Mouse (Mus musculus) hematopoietic stem cell, adult 5-6 weeks (primary cell): Measurements from ENCODE around the gene Zfp365. TPM values are rescaled to one million over a fixed set of nuclear protein-coding genes. Genes with fewer than 3 reads are reported as not detected.

Experiments
- ATAC-seq, 2 experiments: fragments of 125-278 bp in 1 of 2; replicated peaks in 1 of 2; 2 replicates each; pipeline ENCODE4 v1.8.0; 2016 to 2017; ENCODE audit warnings: inconsistent platforms in 2 of 2, mild to moderate bottlenecking in 2 of 2, moderate number of reproducible peaks in 2 of 2, low read depth in 1 of 2, moderate TSS enrichment in 1 of 2; ENCODE audit not compliant: low FRiP score in 2 of 2, poor library complexity in 2 of 2, severe bottlenecking in 2 of 2, insufficient read depth in 1 of 2, low TSS enrichment in 1 of 2
- total RNA-seq: library from RNA; stranded (forward); fragments of 172-1452, 232-1000 nt; gene quantifications from 2 replicates; pipeline ENCODE4 v1.2.3, GENCODE M21; 2017

Gene Zfp365
- total RNA-seq, 1 experiment from 2014 or later: 0.20 TPM

DNA sequence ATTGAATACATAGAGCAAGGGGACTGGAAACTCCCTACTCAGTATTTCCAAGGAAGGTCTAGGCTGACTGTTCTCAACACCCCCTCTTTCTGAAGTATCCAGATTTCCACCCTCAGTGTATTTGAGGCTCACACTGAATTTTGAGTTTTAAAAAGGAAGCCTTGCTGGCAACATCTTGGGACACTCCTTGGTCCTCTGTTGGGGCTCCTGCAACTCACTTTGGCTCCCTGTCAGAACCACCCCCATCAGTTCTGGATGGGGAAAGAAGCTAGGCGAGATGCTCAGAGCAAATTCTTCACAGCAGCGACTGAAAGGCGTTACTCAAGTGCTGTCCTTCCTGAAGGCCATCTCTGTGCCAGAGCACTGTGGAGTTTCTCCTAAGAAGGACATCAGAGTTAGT, 47.4 kb downstream of the Zfp365 start:
- ATAC-seq: no peak

DNA sequence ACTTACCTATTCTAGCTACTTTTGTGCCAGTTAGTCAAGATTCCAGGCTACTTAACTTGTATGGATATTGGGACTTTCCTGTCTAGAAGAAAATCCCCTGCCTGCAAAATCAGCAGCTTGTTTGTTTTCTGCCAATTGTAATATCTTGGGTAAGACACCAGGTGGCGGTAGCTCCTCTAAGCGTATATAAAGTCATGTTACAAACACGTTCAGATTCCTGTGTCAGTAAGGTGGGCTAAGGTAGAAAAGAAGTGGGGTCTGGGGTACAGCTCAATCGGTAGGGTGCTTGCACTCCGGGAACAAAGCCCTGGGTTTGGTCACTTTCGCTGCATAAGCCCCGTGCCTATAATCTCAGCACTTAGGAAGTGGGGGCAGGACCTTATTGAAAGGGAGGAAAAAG, 50.1 kb downstream of the Zfp365 start:
- ATAC-seq: peak in 1 of 2 experiments; percentile 36; a peak in 1 of 4 replicates

DNA sequence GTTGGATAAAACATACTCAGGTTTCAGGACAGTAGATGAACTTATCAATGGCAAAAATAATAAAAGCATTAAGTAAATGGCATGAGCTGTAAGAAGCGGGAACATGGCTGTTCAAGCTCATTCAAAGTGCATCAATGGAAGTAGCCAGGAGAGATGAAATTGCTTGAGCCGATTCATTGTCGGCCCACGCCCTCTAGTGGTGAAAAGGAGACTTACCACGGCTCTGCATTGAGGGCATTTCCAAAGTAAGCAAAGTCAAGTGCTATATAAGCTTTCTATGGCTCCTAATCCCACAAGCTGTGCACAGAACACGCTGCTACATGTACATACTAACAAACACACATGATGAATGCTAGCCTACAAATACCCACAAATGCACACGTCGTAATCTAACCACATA, 53.6 kb downstream of the Zfp365 start:
- ATAC-seq: peak; percentile 74 to 78; a peak in 3 of 4 replicates

DNA sequence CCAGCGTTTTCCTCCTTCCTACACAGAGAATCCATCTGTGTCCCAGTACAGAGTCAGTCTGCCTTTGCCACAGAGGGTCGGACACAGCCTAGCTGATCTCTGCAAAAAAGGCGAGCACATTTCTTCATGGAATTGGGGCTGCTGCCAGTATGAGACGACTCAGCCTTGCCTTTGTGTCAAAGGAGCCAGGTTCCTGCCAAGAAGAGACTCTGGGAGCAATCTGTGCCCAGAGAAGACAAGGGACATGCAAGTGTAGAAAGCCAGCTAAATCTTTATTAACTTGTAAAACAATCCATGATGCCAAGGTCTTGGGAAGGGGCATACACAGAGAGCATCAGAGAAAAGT, 54.9 kb downstream of the Zfp365 start:
- ATAC-seq: no peak

DNA sequence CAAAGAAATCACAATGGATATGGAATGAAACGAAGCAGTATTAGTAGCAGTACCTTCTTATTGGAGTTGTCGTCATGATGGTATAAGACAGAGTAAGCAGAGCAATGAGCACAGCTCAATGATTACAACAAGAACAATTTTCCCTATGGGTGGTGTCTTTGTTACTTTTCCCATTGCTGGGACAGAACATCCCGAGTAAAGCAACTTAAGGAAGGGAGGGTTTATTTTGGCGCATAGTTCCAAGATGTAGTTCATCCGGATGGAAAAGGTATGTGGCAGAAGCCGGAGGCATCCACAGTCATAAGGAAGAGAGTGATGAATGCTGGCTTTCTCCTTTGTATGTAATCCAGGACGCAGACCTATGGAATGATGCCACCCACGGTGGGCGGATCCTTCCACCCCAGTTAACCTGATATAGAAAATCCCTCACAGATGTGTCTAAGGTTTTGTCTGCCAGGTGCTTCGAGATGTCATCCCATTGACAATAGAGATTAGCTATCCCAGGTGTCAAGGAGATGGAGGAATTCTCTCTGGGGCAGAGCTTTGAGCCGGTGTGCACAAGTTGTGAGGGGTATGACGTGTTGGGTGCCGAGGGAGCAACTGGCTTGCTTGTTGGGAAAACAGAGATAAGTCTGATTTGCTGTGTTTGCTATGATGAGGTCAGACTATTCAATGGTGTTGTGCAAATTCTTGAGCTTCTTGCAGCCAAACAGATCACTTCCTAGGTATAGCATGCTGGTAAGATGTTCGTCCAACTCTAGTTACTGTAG, 55.5 kb downstream of the Zfp365 start:
- no peak for ATAC-seq

DNA sequence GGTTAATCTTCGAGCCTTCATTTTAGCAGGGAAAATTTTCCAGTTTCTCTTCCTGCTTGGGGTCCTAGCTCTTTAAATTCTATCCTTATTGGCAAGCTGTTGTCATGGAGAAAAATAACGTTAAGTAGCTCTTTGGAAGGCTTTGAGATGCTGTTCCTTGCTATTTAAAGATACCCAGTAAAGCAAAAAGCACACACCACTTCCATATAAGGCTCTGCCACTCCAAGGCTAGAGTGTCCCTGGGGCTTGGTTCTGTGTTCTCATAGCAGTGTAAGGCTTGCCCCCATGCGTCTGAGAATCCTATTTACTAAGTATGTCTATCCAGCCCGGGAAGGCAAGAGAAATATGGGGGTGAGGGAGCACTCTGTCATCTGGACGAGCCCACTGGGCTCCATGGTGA, 56.7 kb downstream of the Zfp365 start:
- no peak for ATAC-seq

DNA sequence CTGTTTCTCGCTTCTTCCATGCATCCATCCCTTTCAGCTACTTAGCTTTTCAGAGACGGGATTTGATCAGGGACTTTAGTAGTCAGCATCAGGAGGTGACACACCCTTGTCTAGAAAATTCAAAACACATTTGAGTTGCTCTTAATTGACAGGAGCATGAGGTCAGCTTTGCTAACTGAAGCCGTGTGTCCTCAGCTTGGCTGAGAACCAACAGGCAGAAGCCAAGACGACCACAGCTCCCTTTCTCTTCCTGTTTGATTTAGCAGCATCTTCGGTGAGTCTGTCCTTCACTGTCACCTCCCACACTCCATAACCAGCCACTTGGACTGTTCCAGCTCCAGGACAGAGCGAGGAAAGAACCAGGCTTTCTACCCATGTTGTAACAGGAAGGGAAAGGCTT, 60.1 kb downstream of the Zfp365 start:
- no peak for ATAC-seq

DNA sequence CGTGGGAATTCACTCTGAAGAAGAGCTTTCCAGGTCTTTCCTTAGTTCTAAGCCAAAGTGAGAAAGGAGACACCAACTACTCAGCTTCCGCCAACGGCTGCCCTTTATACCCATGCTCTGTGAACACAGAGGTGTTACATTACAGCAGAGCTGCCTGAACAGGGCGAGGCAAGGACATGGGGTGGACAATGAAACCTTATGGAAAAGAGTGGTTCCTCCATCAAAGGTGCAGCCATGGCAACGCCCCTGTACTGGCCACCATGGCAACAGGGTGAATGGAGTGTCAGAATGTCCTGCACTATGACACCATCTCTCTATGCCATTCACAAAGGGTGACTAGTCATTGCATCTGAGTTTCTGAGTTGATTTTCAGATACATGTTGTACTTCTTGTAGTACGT, 61.4 kb downstream of the Zfp365 start:
- no peak for ATAC-seq

DNA sequence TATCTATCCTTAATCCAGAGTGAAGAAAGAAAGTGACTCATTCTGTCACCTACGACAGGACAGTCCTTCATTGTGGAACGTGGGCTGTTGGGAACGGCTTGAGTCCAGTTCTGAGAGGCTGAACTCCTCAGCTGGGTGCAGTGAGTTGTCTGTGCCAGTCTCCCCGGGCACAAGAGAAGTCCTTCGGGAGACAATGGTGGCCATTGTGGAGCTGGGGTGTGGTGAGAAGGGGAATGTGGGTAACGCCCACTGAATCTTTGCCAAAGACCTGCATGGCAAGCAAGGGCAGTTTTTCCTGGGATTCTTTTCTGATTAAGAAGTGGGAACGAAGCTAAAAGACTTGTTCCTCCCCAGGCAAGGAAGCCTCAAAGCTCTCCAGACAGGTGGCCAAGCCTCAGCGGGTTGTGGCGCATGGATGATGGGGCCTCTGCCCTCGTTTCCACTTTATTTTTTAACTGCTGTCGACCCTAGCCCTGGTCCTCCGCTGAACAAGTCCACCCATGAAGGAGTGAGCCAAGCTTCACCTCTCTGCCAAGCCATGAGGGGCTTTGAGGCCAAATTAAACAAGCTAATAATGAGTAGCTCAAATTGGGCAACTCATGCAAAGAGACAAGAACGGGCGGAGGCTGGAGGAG, 66.3 kb downstream of the Zfp365 start:
- ATAC-seq: no peak

DNA sequence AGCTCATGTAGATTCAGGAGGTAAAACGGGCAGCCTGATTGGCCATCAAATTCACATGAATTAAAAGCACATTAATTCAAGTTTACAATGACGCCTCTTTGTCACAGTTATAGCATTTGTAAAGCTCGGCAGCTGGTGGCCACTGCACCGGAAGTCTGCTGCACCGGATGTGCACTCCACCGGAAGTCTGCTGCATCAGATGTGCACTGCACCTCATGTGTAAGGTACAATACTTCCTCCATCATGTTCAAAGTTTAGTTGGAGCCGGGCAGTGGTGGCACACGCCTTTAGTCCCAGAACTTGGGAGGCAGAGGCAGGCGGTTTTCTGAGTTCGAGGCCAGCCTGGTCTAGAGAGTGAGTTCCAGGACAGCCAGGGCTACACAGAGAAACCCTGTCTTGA, 70.9 kb downstream of the Zfp365 start:
- 0 out of 4 replicates have a peak, but pooled peaks have one; percentile 37 to 42 for ATAC-seq

DNA sequence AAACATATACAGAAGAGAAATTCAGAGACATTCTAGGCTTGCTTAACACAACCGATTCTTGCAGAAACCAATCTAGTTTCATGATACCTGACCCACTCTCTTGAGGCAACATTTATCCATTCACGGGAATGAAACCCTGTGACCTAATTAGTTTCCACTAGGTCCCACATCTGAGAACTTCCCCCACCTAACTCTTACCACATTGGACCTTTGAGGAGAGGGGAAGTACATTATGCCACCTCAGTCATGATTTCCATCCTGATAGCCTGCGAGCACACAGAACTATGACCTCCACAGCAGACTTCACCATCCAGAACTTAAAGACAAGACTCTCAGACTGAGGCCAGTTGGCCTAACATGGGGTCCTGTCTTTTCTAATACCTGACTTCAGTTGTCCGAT, 71.7 kb downstream of the Zfp365 start:
- peak; percentile 56 to 69; a peak in 2 of 4 replicates for ATAC-seq

DNA sequence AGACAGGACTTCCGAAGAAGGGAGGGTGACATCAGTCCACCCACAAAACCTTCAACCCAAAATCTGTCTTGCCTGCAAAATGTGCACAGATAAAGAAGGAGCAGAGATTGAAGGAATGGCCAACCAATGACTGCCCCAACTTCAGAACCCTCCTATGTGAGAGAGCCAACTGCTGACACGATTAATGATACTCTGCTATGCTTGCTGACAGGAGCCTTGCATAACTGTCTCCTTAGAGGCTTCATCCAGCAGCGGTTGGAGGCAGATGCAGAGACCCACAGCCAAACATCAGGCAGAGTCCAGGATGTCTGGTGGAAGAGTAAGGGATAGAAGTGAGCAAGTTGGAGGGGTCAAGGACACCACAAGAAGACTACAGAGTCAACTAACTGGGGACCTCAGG, 73.3 kb downstream of the Zfp365 start:
- ATAC-seq: no peak

DNA sequence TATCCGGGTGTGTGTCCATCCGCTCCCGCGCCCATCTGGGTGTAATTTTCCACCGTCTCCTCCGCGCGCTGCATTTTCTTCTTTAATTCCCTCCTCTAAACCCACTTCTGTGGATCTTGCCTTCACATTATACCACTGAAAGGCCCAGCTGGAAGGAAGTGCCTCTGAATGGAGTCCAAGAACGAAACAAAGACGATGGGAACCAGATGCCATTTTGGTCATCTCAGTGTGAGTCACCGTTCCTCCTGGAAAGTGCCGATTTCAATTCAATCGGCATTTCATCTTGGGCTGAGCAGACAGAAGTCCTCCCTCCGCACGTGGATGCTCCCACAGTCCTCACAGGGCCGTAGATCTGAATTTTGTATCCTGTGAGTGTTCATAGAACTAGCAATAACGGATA, 76.0 kb downstream of the Zfp365 start:
- ATAC-seq: no peak

Other genes starting within 250 kb of the Zfp365 start
- gene Rtkn2, start 66.9 kb upstream of the Zfp365 start, total RNA-seq: 5.2 and 10.2 TPM in 2 replicates